Mouse (Mus musculus): ENCODE measurements around the gene Thpo.

DNA sequence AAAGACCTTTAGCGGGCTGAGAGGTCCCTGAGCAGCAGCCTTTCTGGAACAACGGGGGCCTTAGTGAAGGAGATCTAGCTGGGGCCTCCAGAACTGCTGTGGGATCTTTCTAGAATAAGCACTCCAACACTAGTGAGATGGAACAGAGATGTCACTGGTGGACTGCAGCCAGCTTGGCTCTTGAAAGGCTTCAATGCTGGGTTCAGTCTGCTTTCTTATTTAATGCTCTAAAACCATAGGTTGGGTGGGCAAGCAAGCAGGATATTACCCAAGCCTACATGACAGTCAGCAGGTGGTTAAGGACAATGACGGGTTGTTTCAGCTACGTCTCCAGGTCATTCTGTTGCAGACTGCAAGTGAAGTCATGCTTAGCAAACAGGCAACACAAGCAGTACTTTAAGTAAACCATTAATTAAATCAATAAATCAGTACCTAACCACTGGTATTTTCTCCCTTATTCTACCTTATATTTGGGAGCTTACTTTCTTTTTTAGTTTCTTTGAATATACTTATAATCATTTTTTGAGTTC, 46.9 kb upstream of the Thpo start:
- TF ChIP-seq CTCF (IDR thresholded peaks at IDR 0.05; ENCODE audit: low read depth) (no peak), EP300 (IDR thresholded peaks at IDR 0.05; ENCODE audit: low read depth) (no peak)

Data from liver, embryonic 14.5 days (tissue).